Mouse (Mus musculus) intestine, embryonic 16.5 days (tissue): Measurements from ENCODE around the gene Otub2. TPM values are rescaled to one million over a fixed set of nuclear protein-coding genes. Genes with fewer than 3 reads are reported as not detected.

Experiments
- ATAC-seq: fragments of 200-750 bp; cut with Nextera tagmentation; 2 replicates; pipeline ENCODE4 v1.8.0; 2017; ENCODE audit warnings: moderate TSS enrichment, moderate library complexity
- H3K27ac ChIP-seq: fragments of 300-500 bp; sonication (generic); 2 replicates; pipeline ENCODE4 v1.5.1; 2014; ENCODE audit warnings: mild to moderate bottlenecking, low read length
- H3K27me3 ChIP-seq: fragments of 300-500 bp; sonication (generic); replicated peaks from 2 replicates; pipeline ENCODE4 v1.6.1; 2014; ENCODE audit warnings: low read length, control low read depth, mixed read lengths; ENCODE audit not compliant: control insufficient read depth, insufficient read depth
- H3K36me3 ChIP-seq: fragments of 300-500 bp; sonication (generic); 2 replicates; pipeline ENCODE4 v1.6.1; 2014; ENCODE audit warnings: low read length, control low read depth; ENCODE audit not compliant: control insufficient read depth, insufficient read depth
- H3K4me1 ChIP-seq: fragments of 300-500 bp; sonication (generic); 2 replicates; pipeline ENCODE4 v1.6.1; 2014; ENCODE audit warnings: low read length, control low read depth, mixed read lengths; ENCODE audit not compliant: control insufficient read depth, insufficient read depth
- H3K4me2 ChIP-seq: fragments of 300-500 bp; sonication (generic); 2 replicates; pipeline ENCODE4 v1.6.1; 2014; ENCODE audit warnings: low read depth, low read length, control low read depth
- H3K4me3 ChIP-seq: fragments of 300-500 bp; sonication (generic); 2 replicates; pipeline ENCODE4 v1.5.1; 2014; ENCODE audit warnings: mild to moderate bottlenecking, low read length
- H3K9ac ChIP-seq: fragments of 300-500 bp; sonication (generic); 2 replicates; pipeline ENCODE4 v1.6.1; 2014; ENCODE audit warnings: low read depth, low read length
- H3K9me3 ChIP-seq: fragments of 300-500 bp; sonication (generic); 2 replicates; pipeline ENCODE4 v1.6.1; 2016; ENCODE audit warnings: low read length, control low read depth; ENCODE audit not compliant: control insufficient read depth
- WGBS: fragments of 180-500 bp; shearing (Covaris S2); extraction: QIAGEN DNeasy Blood & Tissue Kit; methylation state at CpG from one replicate; pipeline ENCODE4 v1.1.7; 2014; 5-methylcytosine and 5-hydroxymethylcytosine counted together
- polyA plus RNA-seq: library from polyadenylated mRNA; unstranded; fragments of >200 nt; fragmentation: Nextera tagmentation; extraction: Ambion mirVana; gene quantifications from 2 replicates; pipeline ENCODE4 v1.2.1, GENCODE M21; 2015

The Otub2 gene
- 5.5 and 5.6 TPM in 2 replicates for polyA plus RNA-seq

DNA sequence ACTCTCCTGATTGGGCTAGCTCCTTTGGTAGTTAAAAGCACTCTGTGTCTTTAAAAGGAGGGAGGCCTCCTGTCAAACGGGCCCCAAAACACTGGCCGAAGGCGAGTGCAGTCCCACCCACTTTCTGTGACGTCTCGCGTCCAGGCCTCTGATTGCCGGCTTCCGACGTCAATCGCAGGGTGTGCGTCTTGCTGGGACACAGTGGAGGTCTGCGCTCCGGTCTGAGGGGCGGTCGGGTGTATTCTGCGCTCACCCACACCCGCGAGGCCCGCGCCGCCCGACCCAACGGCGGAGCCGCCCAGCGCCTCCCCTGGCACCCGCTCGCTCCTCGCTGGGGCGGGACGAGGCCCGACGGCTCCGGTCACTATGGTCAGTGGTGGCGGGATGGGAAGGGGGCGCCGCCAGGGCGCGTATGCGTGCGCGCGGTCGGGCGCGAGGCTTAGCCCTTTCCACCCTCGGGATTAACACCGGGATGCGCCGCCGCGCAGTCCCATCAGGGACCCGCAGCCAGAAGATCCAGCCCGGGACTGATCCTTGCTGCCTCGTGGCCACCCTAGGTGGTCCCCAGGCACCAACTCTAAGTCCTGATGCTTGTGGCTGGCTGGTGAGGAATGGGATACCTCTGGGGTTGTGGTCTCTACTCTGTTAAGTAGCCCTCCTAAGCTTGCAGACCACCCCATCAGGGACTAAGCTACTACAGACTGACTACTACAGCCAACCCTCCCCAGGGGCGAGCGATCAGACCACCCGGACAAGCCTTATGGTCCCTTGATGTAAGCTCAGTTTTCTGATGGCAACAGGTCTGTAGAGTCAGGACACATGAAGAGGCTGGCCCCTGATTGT, at the start of gene Otub2:
TSS of gene Otub2 (plus strand) at position 178 of the 843 bp plus-strand sequence.
- Histone ChIP-seq H3K27me3 (no peaks in the 10 kb centered on the region), H3K9me3 (no peaks in the 10 kb centered on the region), H3K9ac (peak within 1 kb of the TSS; percentile 86), H3K36me3 (no peaks in the 10 kb centered on the region), H3K27ac (0 out of 2 replicates have a peak within 1 kb of the TSS, but pooled peaks have one; percentile 36), H3K4me3 (peak within 1 kb of the TSS; percentile 75), H3K4me1 (peaks cover 6% of the 10 kb centered on the region), H3K4me2 (peak within 1 kb of the TSS; percentile 65)
- peak; percentile 99 for ATAC-seq
- under 1% methylated on average over 58 of the region's 58 CpGs for WGBS

GRCm38 (mm10) chr12:103341212-103341611, 47.3 kb upstream of the Otub2 start:
- Histone ChIP-seq H3K27me3 (no peaks in the 10 kb centered on the region), H3K9ac (no peak overlapping the region), H3K9me3 (no peaks in the 10 kb centered on the region), H3K4me1 (0 out of 2 replicates have a peak, but pooled peaks cover 3% of the 10 kb centered on the region), H3K36me3 (no peaks in the 10 kb centered on the region), H3K4me3 (no peak overlapping the region), H3K27ac (no peak overlapping the region), H3K4me2 (no peak overlapping the region)
- ATAC-seq, result peak; percentile 44
- WGBS, result 79% methylated on average over 5 of the region's 5 CpGs

DNA sequence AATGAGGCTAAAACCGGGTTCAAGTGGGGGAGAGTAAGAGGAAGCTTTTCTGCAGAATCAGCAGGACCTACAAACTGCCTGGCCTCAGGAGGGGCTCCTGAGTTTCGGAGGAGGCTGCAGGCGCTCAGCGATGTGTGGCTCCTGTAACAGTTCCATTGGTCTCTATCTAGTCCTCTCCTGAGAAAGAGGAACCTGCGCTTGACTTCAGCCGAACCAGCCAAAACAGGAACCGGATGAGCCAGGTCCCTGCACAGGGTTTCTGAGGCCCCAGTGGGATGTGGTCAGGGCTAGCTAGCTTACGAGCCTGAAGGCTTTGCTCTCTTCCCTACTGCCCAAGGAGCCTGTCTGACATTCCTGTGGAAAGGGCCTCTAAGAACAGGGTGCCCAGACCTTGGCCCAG, 45.0 kb upstream of the Otub2 start:
- H3K27me3 ChIP-seq, result no peaks in the 10 kb centered on the region
- WGBS, result 70% methylated on average over 8 of the region's 8 CpGs

GRCm38 (mm10) chr12:103344934-103345333, 43.5 kb upstream of the Otub2 start:
- no peaks in the 10 kb centered on the region for H3K27me3 ChIP-seq
- no peaks in the 10 kb centered on the region for H3K4me1 ChIP-seq
- H3K4me2 ChIP-seq, result no peak overlapping the region
- WGBS, result 73% methylated on average over 7 of the region's 7 CpGs
- no peak overlapping the region for H3K27ac ChIP-seq
- no peak overlapping the region for H3K9ac ChIP-seq
- H3K36me3 ChIP-seq, result no peaks in the 10 kb centered on the region
- no peak overlapping the region for H3K4me3 ChIP-seq
- H3K9me3 ChIP-seq, result no peaks in the 10 kb centered on the region
- ATAC-seq, result no peak

More for the DNA sequence above, 45.0 kb upstream of the Otub2 start:
- ATAC-seq, result no peak
- no peaks in the 10 kb centered on the region for H3K9me3 ChIP-seq
- no peak overlapping the region for H3K9ac ChIP-seq
- H3K4me2 ChIP-seq, result no peak overlapping the region
- no peaks in the 10 kb centered on the region for H3K36me3 ChIP-seq
- H3K4me1 ChIP-seq, result no peaks in the 10 kb centered on the region
- H3K4me3 ChIP-seq, result no peak overlapping the region
- no peak overlapping the region for H3K27ac ChIP-seq

DNA sequence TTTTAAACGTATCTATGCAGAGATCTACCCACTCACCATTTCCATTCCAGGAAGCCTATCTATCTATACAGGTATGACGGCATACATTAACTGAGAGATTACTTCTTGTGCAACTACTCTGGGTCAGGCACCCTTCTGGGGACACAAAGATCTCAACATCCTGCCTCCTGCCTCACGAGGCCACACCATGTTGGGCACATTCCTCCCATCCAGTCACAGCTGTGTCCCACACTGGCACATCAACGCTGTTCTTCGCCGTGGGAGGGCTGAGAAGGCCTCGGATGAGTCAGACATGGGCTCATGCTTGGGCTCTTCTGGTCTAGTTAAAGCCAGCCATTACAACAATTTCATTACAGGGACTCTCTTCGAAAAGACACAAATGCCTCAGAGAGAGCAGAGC, 41.5 kb upstream of the Otub2 start:
- Histone ChIP-seq H3K9ac (no peak overlapping the region), H3K36me3 (no peaks in the 10 kb centered on the region), H3K27me3 (no peaks in the 10 kb centered on the region), H3K9me3 (no peaks in the 10 kb centered on the region), H3K27ac (no peak overlapping the region), H3K4me3 (no peak overlapping the region), H3K4me1 (no peaks in the 10 kb centered on the region), H3K4me2 (no peak overlapping the region)
- 79% methylated on average over 8 of the region's 8 CpGs for WGBS
- ATAC-seq, result no peak

DNA sequence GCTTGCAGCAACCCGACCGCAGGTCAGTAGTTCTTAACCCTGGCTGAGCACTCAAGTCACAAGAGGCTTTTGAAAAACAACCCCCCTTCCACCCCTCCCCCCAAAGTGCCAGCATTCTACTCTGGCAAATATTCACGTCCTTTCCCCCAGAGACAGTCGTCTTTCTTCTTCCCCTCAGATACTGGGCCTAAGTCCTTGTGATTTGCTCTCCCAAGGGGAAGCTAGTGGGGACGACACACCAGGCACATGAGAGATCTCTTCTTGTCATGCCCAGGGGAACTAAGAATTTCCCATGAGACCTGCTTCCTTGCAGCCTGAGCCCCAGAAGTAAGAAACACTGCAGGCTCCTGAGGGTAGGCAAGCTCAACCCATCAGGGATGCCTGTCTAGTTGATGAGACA, 41.1 kb upstream of the Otub2 start:
- H3K9ac ChIP-seq, result no peak overlapping the region
- no peak overlapping the region for H3K4me2 ChIP-seq
- no peak overlapping the region for H3K27ac ChIP-seq
- ATAC-seq, result no peak
- no peaks in the 10 kb centered on the region for H3K4me1 ChIP-seq
- 59% methylated on average over 5 of the region's 5 CpGs for WGBS
- no peaks in the 10 kb centered on the region for H3K9me3 ChIP-seq
- no peaks in the 10 kb centered on the region for H3K36me3 ChIP-seq
- no peak overlapping the region for H3K4me3 ChIP-seq
- no peaks in the 10 kb centered on the region for H3K27me3 ChIP-seq

GRCm38 (mm10) chr12:103348506-103348905, 40.0 kb upstream of the Otub2 start:
- Histone ChIP-seq H3K27me3 (no peaks in the 10 kb centered on the region), H3K36me3 (no peaks in the 10 kb centered on the region), H3K4me3 (no peak overlapping the region), H3K9ac (no peak overlapping the region), H3K4me2 (no peak overlapping the region), H3K27ac (no peak overlapping the region), H3K9me3 (no peaks in the 10 kb centered on the region), H3K4me1 (no peaks in the 10 kb centered on the region)
- ATAC-seq, result peak; percentile 45
- 3% methylated on average over 3 of the region's 3 CpGs for WGBS

DNA sequence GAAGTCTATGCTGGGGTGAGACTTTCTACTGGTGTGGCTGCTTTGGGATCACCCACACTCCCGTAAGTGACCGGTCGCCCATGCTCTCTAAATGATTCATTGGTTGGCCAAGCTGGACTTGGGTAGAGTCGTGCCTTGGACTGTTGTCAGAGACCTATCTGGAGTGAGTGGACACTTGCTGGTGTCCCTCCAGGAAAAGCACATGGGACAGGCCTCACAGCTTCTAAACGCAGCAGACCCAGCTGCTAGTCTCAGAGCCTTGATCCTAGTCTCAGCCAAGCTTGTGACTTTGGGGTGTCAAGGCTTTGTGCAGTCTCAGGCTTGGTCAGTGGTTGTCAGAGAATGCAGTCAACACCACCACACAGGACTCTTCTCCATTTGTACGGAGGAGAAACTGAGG, 35.7 kb upstream of the Otub2 start:
- ATAC-seq, result no peak
- 90% methylated on average over 6 of the region's 6 CpGs for WGBS
- no peak overlapping the region for H3K27ac ChIP-seq
- no peaks in the 10 kb centered on the region for H3K36me3 ChIP-seq
- no peak overlapping the region for H3K4me3 ChIP-seq
- no peaks in the 10 kb centered on the region for H3K27me3 ChIP-seq
- H3K9ac ChIP-seq, result no peak overlapping the region
- no peaks in the 10 kb centered on the region for H3K9me3 ChIP-seq
- no peaks in the 10 kb centered on the region for H3K4me1 ChIP-seq
- H3K4me2 ChIP-seq, result no peak overlapping the region

GRCm38 (mm10) chr12:103353538-103353937, 34.9 kb upstream of the Otub2 start:
- ATAC-seq, result no peak
- Histone ChIP-seq H3K36me3 (no peaks in the 10 kb centered on the region), H3K27ac (no peak overlapping the region), H3K9ac (peak overlapping the region; percentile 37; the same call in 1 of the 2 replicates), H3K9me3 (no peaks in the 10 kb centered on the region), H3K4me1 (no peaks in the 10 kb centered on the region), H3K4me3 (peak overlapping the region; percentile 30), H3K27me3 (no peaks in the 10 kb centered on the region), H3K4me2 (0 out of 2 replicates have a peak overlapping the region, but pooled peaks have one; percentile 33)
- 15% methylated on average over 5 of the region's 5 CpGs for WGBS
